Mouse (Mus musculus) embryonic facial prominence, embryonic 14.5 days (tissue): ENCODE results near the gene Sptssa. TPM values are rescaled to one million over a fixed set of nuclear protein-coding genes. Genes with fewer than 3 reads are reported as not detected.

Experiments
- ATAC-seq: fragments of 200-750 bp; cut with Nextera tagmentation; 2 replicates; pipeline ENCODE4 v1.8.0; 2017; ENCODE audit warnings: low read depth, moderate number of reproducible peaks, moderate TSS enrichment
- DNase-seq: peaks from one replicate; pipeline ENCODE4 v3.0.0-alpha.2; 2015; ENCODE audit warnings: low spot score
- H3K27ac ChIP-seq: fragments of 300-500 bp; sonication (generic); replicated peaks from 2 replicates; pipeline ENCODE4 v1.5.1; 2014; ENCODE audit warnings: low read depth, mild to moderate bottlenecking, low read length, moderate library complexity
- H3K27me3 ChIP-seq: fragments of 300-500 bp; sonication (generic); replicated peaks from 2 replicates; pipeline ENCODE4 v1.6.1; 2014; ENCODE audit warnings: low read length; ENCODE audit not compliant: control insufficient read depth, insufficient read depth
- H3K36me3 ChIP-seq: fragments of 300-500 bp; sonication (generic); 2 replicates; pipeline ENCODE4 v1.6.1; 2014; ENCODE audit warnings: low read length, mixed read lengths; ENCODE audit not compliant: control insufficient read depth, insufficient read depth
- H3K4me1 ChIP-seq: fragments of 300-500 bp; sonication (generic); 2 replicates; pipeline ENCODE4 v1.6.1; 2014; ENCODE audit warnings: antibody characterized with exemption, low read length; ENCODE audit not compliant: control insufficient read depth, insufficient read depth
- H3K4me2 ChIP-seq: fragments of 300-500 bp; sonication (generic); 2 replicates; pipeline ENCODE4 v1.6.1; 2014; ENCODE audit warnings: low read depth, mild to moderate bottlenecking, low read length, moderate library complexity, mixed read lengths
- H3K4me3 ChIP-seq: fragments of 300-500 bp; sonication (generic); 2 replicates; pipeline ENCODE4 v1.5.1; 2014; ENCODE audit warnings: low read depth, mild to moderate bottlenecking, low read length
- H3K9ac ChIP-seq: fragments of 300-500 bp; sonication (generic); 2 replicates; pipeline ENCODE4 v1.6.1; 2014; ENCODE audit warnings: low read depth, mild to moderate bottlenecking, low read length, moderate library complexity, mixed read lengths
- H3K9me3 ChIP-seq: fragments of 300-500 bp; sonication (generic); 2 replicates; pipeline ENCODE4 v1.6.1; 2016; ENCODE audit warnings: low read length; ENCODE audit not compliant: control insufficient read depth
- WGBS: fragments of 180-500 bp; shearing (Covaris S2); extraction: QIAGEN DNeasy Blood & Tissue Kit; methylation state at CpG from one replicate; pipeline ENCODE4 v1.1.7; 2014; 5-methylcytosine and 5-hydroxymethylcytosine counted together
- polyA plus RNA-seq: library from polyadenylated mRNA; unstranded; fragments of >200 nt; fragmentation: Nextera tagmentation; extraction: Ambion mirVana; gene quantifications from 2 replicates; pipeline ENCODE4 v1.2.1, GENCODE M21; 2014

Sptssa gene
- polyA plus RNA-seq, 1 experiment from 2014 or later = 194 TPM

DNA sequence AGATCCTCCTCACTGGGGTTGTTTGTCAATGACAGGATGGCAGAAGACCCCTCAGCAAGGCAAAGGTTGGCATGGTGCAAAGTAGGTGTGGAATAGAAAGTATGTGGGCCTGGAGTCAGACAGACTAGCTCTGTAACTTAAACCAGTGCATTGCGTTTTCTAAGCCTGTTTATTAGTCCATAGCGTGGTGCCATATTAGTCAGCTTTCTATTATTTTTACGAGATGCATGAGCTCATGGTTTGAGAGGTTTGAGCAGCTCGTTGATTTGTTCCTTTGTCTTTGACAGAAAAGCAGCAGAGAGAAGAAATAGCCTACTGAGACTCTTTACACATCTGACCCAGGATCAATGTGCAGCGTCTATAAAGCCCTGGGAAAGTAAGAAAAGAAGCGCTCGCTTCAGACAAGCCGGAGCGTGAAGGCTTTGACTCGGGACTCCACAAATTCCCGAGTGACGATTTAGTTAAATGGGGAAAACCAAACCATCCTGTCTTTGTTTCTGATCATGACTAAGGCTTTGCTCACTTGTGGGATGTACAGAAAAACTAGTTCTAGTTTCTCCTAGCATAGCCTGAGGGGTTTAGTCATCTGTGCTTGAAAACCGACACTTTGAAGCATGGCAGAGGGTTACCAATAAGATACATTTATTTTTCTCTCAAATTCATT is 36.2 kb downstream of the Sptssa start:
- ATAC-seq = no peak
- H3K4me1 ChIP-seq = no peaks in the 10 kb centered on the region
- DNase-seq = no peak
- no peak overlapping the region for H3K9ac ChIP-seq
- H3K27me3 ChIP-seq = no peaks in the 10 kb centered on the region
- H3K4me2 ChIP-seq = no peak overlapping the region
- no peak overlapping the region for H3K4me3 ChIP-seq
- WGBS = 62% methylated on average over 13 of the region's 13 CpGs
- no peak overlapping the region for H3K27ac ChIP-seq
- H3K36me3 ChIP-seq = no peaks in the 10 kb centered on the region
- no peaks in the 10 kb centered on the region for H3K9me3 ChIP-seq

- Histone ChIP-seq H3K27me3 (no peaks in the 10 kb centered on the region), H3K27ac (no peak overlapping the region), H3K36me3 (no peaks in the 10 kb centered on the region), H3K4me3 (no peak overlapping the region), H3K9me3 (no peaks in the 10 kb centered on the region), H3K4me2 (no peak overlapping the region), H3K4me1 (peaks cover 4% of the 10 kb centered on the region; the same call in 1 of the 2 replicates), H3K9ac (no peak overlapping the region)
- no peak for DNase-seq
- ATAC-seq = no peak
- 50% methylated on average over 6 of the region's 6 CpGs for WGBS
Measured at GRCm38 (mm10) chr12:54608988-54609387, 47.4 kb downstream of the Sptssa start.

DNA sequence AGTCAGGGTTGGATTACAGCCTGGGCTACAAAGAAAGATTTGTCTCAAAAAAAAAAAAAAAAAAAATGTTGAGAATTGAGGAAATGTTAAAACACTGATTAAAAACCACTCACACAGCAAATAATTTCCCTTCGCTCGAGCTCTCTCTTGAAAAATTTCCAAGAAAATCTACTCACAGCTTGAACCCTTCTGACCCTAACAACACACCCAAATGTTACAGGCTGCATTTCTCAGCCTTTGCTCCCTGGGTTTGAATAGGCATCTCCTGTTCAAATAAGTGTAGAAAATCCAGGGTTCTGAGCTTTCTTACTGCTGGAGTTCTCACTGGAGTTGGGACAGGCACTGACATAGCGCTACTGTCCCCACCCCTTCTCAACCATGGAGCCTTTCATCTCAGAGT is 51.2 kb downstream of the Sptssa start:
- no peak for DNase-seq
- Histone ChIP-seq H3K4me3 (no peak overlapping the region), H3K9me3 (no peaks in the 10 kb centered on the region), H3K27me3 (no peaks in the 10 kb centered on the region), H3K27ac (no peak overlapping the region), H3K4me2 (no peak overlapping the region), H3K36me3 (no peaks in the 10 kb centered on the region), H3K9ac (no peak overlapping the region), H3K4me1 (peaks cover 4% of the 10 kb centered on the region; the same call in 1 of the 2 replicates)
- 48% methylated on average over 3 of the region's 3 CpGs for WGBS
- no peak for ATAC-seq

DNA sequence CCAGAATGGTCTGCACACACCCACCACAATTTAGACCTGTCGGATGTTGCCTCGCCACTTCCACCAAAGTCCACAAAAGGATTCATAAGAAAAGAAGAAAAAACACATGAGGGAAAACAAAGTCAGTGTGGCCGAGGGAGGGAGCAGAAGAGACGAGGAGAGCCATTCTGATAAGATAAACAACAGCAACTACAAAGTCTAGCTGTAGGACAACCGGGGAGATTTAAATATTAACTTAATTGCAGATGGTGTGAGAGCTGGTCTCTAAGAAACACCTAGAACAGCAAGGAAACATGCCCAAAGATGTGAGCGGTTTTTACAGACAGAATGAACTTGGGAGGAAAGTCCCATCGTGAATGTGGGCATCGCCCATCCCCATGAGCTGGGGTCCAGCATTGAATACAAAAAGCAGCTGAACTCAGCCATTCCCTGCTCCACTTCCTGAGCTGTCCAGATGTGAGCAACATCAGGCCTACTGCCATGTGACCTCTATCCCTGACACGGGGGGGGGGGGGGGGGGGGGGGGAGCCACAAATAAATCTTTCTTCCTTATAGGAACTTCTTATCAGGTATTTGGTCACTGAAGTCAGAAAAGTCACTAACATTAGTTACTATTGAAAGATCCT is 52.7 kb downstream of the Sptssa start:
- WGBS = 86% methylated on average over 8 of the region's 9 CpGs
- H3K36me3 ChIP-seq = no peaks in the 10 kb centered on the region
- ATAC-seq (no peak), DNase-seq (no peak)
- H3K4me2 ChIP-seq = no peak overlapping the region
- H3K27me3 ChIP-seq = no peaks in the 10 kb centered on the region
- peaks cover 4% of the 10 kb centered on the region; the same call in 1 of the 2 replicates for H3K4me1 ChIP-seq
- H3K27ac ChIP-seq = no peak overlapping the region
- no peaks in the 10 kb centered on the region for H3K9me3 ChIP-seq
- no peak overlapping the region for H3K9ac ChIP-seq
- H3K4me3 ChIP-seq = no peak overlapping the region

DNA sequence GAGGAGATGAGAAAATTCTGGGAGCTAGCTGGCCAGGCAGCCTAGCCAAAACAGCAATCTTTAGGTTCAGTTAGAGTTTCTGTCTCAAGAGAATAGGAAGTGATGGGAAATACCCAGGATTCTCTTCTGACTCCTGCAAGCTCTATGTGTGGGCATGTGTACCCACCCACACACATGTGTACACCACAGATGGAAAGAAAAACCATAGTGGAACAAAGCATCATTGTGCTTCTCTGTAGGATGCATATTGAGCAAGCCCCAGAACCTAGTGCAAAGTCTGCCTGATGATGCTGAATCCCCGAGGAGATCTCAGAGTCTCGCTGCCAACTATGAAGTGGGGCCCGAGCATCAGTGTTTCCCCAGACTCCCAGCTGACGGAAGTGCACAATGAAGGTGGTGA is 55.9 kb downstream of the Sptssa start:
- Histone ChIP-seq H3K4me2 (no peak overlapping the region), H3K9me3 (no peaks in the 10 kb centered on the region), H3K36me3 (no peaks in the 10 kb centered on the region), H3K9ac (no peak overlapping the region), H3K4me1 (peaks cover 4% of the 10 kb centered on the region; the same call in 1 of the 2 replicates), H3K27me3 (no peaks in the 10 kb centered on the region), H3K27ac (no peak overlapping the region), H3K4me3 (no peak overlapping the region)
- DNase-seq (no peak), ATAC-seq (no peak)
- WGBS = 89% methylated on average over 4 of the region's 4 CpGs

DNA sequence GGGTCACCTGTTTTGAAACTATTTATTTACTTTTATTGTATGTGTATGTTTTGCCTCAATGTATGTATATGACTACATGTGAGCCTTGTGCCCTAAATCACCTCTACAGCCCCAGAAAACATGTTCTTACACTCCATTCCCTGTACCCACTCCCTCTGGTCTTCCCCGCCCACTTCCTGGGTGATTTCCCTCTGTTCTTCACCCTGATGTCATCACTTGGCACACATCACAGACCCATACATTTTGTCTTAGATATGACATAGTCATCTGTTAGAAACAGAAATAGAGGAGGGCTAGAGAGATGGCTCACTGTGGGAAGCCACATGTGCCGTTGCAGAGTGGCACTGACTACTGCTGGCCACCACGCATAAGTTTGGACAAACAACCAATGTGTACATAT is 58.0 kb downstream of the Sptssa start:
- Histone ChIP-seq H3K27me3 (no peaks in the 10 kb centered on the region), H3K27ac (no peak overlapping the region), H3K4me3 (no peak overlapping the region), H3K36me3 (no peaks in the 10 kb centered on the region), H3K4me1 (no peaks in the 10 kb centered on the region), H3K9me3 (no peaks in the 10 kb centered on the region), H3K9ac (no peak overlapping the region), H3K4me2 (no peak overlapping the region)
- DNase-seq = no peak
- ATAC-seq = no peak
- WGBS = 97% methylated on average over 3 of the region's 3 CpGs

DNA sequence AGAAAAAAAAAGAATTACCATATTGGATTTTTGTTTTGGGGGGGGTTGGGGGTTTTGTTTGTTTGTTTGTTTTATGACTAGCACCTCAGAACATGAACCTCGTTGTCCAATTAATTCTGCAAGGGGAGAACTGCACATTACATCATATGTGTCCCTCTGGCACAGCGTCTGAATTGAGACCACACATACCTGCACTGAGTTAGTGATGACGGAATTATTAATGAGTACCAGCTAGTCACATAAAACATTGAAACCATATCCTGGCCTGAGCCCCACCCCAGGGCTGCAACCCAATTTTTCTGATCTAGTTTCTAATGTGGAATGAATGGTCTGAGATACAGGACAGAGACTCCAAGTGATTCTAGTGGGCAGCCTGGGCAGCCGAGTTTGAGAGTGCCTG is 59.7 kb downstream of the Sptssa start:
- no peak overlapping the region for H3K4me2 ChIP-seq
- H3K27ac ChIP-seq = no peak overlapping the region
- DNase-seq = no peak
- WGBS = 58% methylated on average over 4 of the region's 4 CpGs
- no peak overlapping the region for H3K9ac ChIP-seq
- no peaks in the 10 kb centered on the region for H3K4me1 ChIP-seq
- no peak overlapping the region for H3K4me3 ChIP-seq
- H3K9me3 ChIP-seq = no peaks in the 10 kb centered on the region
- H3K27me3 ChIP-seq = no peaks in the 10 kb centered on the region
- no peaks in the 10 kb centered on the region for H3K36me3 ChIP-seq
- ATAC-seq = no peak
